Mouse (Mus musculus) embryonic facial prominence, embryonic 15.5 days (tissue): ENCODE measurements at regions not wholly inside any gene's neighbourhood (a gene's known extent, or its start where the extent isn't known, plus 50 kb on each side); places are given as distances from the start of the nearest gene placed in this dataset.

Experiments
- ATAC-seq: fragments of 200-750 bp; cut with Nextera tagmentation; 2 replicates; pipeline ENCODE4 v1.8.0; 2017; ENCODE audit warnings: low read depth, moderate TSS enrichment; ENCODE audit not compliant: insufficient number of reproducible peaks, low FRiP score, low TSS enrichment
- H3K27ac ChIP-seq: fragments of 300-500 bp; sonication (generic); replicated peaks from 2 replicates; pipeline ENCODE4 v1.5.1; 2015; ENCODE audit warnings: mild to moderate bottlenecking, inconsistent platforms
- H3K27me3 ChIP-seq: fragments of 300-500 bp; sonication (generic); 2 replicates; pipeline ENCODE4 v1.6.1; 2015; ENCODE audit warnings: inconsistent platforms
- H3K36me3 ChIP-seq: fragments of 300-500 bp; sonication (generic); 2 replicates; pipeline ENCODE4 v1.6.1; 2015; ENCODE audit warnings: mild to moderate bottlenecking, inconsistent platforms
- H3K4me1 ChIP-seq: fragments of 300-500 bp; sonication (generic); 2 replicates; pipeline ENCODE4 v1.6.1; 2015; ENCODE audit warnings: inconsistent platforms
- H3K4me2 ChIP-seq: fragments of 300-500 bp; sonication (generic); replicated peaks from 2 replicates; pipeline ENCODE4 v1.6.1; 2015; ENCODE audit warnings: mild to moderate bottlenecking, inconsistent platforms
- H3K4me3 ChIP-seq: fragments of 300-500 bp; sonication (generic); replicated peaks from 2 replicates; pipeline ENCODE4 v1.5.1; 2015; ENCODE audit warnings: mild to moderate bottlenecking, inconsistent platforms
- H3K9ac ChIP-seq: fragments of 300-500 bp; sonication (generic); 2 replicates; pipeline ENCODE4 v1.6.1; 2015; ENCODE audit warnings: inconsistent platforms
- H3K9me3 ChIP-seq: fragments of 300-500 bp; sonication (generic); replicated peaks from 2 replicates; pipeline ENCODE4 v1.6.1; 2016; ENCODE audit warnings: inconsistent platforms
- WGBS: fragments of 180-500 bp; shearing (Covaris S2); methylation state at CpG from one replicate; pipeline ENCODE4 v1.1.7; 2015; 5-methylcytosine and 5-hydroxymethylcytosine counted together

DNA sequence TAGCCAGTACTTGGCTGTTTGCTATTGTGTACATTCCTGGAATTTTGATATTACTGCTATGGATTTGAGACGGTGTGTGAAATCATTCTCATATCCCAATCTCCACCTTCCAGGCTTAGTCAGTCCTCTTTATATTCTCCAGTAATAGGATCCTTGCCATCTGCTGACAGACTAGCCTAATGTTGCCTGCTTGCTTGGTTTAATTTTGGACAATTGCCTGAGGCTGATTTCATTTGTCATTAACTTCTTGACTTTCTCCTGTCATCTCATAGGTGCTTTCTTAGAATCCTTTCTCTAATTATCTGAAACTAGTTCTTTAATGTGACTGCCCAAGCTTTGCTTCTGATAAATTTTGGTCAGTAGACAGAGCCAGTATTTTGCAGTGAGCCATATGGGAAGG lies 696.2 kb downstream of the Hace1 start:
- WGBS, result 17% methylated on average over 1 of the region's 1 CpGs
- Histone ChIP-seq H3K36me3 (no peaks in the 10 kb centered on the region), H3K9me3 (no peaks in the 10 kb centered on the region), H3K4me1 (no peaks in the 10 kb centered on the region), H3K27me3 (no peaks in the 10 kb centered on the region), H3K27ac (no peak overlapping the region), H3K4me2 (no peak overlapping the region), H3K4me3 (no peak overlapping the region), H3K9ac (no peak overlapping the region)
- ATAC-seq, result no peak

DNA sequence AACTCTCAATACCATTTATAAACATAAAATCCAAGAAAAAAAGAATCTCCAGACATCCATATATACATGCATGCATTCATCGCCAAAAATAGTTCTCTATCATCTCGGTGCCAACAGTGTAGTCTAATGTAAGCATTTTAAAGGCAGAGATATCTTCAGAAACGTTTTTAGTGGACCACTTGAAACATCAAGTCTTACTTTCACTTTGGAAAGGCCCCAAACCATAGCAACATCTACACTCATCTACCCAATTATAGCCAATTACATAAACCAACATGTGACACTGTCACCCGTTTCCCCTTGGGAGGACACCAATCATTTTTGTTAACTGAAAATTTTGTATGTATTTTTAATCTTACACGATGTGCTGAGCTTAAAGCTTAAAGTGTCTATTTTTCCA lies 716.7 kb downstream of the Hace1 start:
- Histone ChIP-seq H3K27me3 (no peaks in the 10 kb centered on the region), H3K4me3 (no peak overlapping the region), H3K36me3 (no peaks in the 10 kb centered on the region), H3K27ac (no peak overlapping the region), H3K4me2 (no peak overlapping the region), H3K9me3 (no peaks in the 10 kb centered on the region), H3K9ac (no peak overlapping the region), H3K4me1 (no peaks in the 10 kb centered on the region)
- no peak for ATAC-seq
- 67% methylated on average over 5 of the region's 5 CpGs for WGBS

DNA sequence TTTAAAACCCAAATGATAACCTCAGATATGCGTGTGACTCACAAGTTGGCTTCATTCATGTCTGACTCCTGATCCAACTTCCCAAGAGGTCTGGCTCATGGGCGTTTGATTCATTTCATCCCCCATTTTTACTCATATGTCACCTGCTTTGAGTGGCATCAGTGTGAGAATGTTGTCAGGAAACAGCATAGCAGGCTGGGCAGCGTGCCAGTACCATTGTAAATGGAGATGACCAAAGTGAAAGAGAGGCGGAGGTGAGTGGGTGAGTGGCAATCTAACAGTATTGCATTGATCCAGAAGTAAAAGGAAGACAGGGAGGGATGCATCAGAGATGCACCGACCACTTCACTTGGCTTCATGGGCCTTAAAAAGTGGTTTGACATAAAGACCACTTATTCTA lies 720.7 kb downstream of the Hace1 start:
- no peaks in the 10 kb centered on the region for H3K9me3 ChIP-seq
- no peak overlapping the region for H3K4me2 ChIP-seq
- no peak overlapping the region for H3K9ac ChIP-seq
- no peak overlapping the region for H3K27ac ChIP-seq
- ATAC-seq, result no peak
- no peaks in the 10 kb centered on the region for H3K4me1 ChIP-seq
- no peaks in the 10 kb centered on the region for H3K36me3 ChIP-seq
- WGBS, result 65% methylated on average over 5 of the region's 5 CpGs
- H3K27me3 ChIP-seq, result no peaks in the 10 kb centered on the region
- H3K4me3 ChIP-seq, result no peak overlapping the region

DNA sequence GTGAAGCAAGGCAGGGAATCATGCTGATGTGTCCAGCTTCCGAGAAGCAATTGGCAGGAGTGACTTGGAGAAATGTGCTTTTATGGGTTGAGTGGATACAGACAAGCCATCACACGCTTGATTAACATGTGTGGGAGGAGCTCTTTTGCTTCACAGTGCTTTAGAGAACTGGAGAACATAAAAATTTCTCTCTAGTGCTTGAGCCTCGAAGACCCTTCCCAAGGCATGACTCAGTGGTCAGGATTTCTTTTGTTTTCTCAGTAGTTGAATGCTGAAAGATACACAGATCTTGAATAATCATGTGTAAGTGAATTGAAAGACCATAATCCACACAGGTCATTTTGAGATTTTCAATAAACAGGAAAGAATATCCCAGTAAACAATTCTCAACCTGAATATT lies 721.9 kb downstream of the Hace1 start:
- Histone ChIP-seq H3K4me2 (no peak overlapping the region), H3K4me1 (no peaks in the 10 kb centered on the region), H3K27ac (no peak overlapping the region), H3K4me3 (no peak overlapping the region), H3K9me3 (no peaks in the 10 kb centered on the region), H3K9ac (no peak overlapping the region), H3K36me3 (no peaks in the 10 kb centered on the region), H3K27me3 (no peaks in the 10 kb centered on the region)
- no peak for ATAC-seq
- WGBS, result 50% methylated on average over 3 of the region's 3 CpGs

DNA sequence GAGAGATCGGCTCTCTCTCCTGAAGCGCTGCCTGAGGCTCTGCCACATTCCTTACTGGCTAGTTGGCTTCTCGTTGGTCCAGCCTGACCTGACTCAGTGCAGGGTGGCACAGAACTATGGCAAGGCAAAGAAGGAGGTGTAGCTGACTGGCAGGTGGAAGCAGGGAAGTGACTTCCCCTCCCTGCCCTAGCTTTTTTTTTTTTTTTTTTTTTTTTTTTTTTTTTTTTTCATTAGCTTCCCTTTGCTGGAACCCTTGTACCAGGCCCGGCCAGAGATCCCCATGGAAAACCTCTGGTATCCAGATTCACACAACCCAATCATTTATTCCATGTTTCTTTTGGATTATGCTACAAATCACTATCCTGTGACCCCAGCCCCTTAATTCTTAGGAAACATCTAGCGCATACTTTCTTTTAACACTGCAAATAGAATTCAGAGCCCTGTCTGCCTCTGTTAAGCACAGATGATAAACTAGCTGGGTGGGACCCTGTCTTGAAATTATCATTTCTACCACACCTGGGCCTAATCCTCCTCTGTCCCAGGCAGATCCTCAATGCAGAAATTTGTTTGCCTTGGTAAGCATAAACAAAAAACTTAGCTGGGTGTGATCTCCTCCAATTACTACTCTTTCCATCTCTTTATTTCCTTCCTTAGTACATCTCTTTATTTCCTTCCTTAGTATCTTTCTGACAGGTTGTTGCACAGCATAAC lies 742.9 kb downstream of the Hace1 start:
- no peak for ATAC-seq
- Histone ChIP-seq H3K4me3 (no peak overlapping the region), H3K27me3 (no peaks in the 10 kb centered on the region), H3K36me3 (no peaks in the 10 kb centered on the region), H3K4me1 (no peaks in the 10 kb centered on the region), H3K27ac (no peak overlapping the region), H3K4me2 (no peak overlapping the region), H3K9ac (no peak overlapping the region), H3K9me3 (no peaks in the 10 kb centered on the region)
- WGBS, result 80% methylated on average over 5 of the region's 5 CpGs

DNA sequence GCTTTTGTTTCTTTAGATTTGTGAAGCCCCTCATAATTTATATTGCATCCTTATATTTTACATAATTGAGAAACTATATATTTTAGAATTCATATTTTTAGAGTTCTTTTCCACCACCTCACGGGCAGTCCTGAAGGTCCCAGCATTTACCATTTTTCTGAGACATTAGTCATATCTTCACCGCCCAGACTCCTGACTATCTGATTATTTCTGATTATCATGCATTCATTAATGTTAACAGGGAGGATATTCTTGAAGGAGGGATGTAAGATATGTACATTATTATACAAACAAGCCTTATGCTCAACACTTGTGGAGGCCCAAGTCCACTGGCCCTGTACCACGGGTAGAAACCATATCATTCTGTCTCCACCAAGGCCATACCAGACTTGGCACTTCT lies 743.4 kb downstream of the Hace1 start:
- Histone ChIP-seq H3K27ac (no peak overlapping the region), H3K9ac (no peak overlapping the region), H3K4me3 (no peak overlapping the region), H3K9me3 (no peaks in the 10 kb centered on the region), H3K36me3 (no peaks in the 10 kb centered on the region), H3K27me3 (no peaks in the 10 kb centered on the region), H3K4me1 (no peaks in the 10 kb centered on the region), H3K4me2 (no peak overlapping the region)
- 90% methylated on average over 3 of the region's 3 CpGs for WGBS
- no peak for ATAC-seq

DNA sequence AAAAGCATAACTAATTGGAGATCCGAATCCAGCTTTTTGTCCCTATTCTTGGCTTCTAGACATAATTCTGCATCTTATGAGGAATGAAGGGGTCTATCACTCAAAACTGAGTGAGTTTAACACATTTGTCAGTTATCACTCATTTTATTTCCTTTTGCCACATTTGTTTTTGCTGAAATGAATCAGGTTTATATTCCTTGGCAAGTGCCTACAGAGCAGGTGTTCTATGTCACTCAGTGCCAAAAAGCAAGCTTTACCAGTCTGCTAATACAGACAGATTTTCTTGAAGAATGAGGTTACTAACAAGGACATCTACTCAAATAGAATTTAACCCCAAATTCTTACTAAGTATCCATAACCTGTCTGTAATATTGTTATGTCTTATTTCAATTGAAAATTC lies 751.4 kb downstream of the Hace1 start:
- H3K9me3 ChIP-seq, result no peaks in the 10 kb centered on the region
- H3K4me1 ChIP-seq, result no peaks in the 10 kb centered on the region
- no peaks in the 10 kb centered on the region for H3K36me3 ChIP-seq
- WGBS, result 74% methylated on average over 1 of the region's 1 CpGs
- no peaks in the 10 kb centered on the region for H3K27me3 ChIP-seq
- no peak overlapping the region for H3K9ac ChIP-seq
- no peak overlapping the region for H3K27ac ChIP-seq
- no peak overlapping the region for H3K4me2 ChIP-seq
- H3K4me3 ChIP-seq, result no peak overlapping the region
- ATAC-seq, result no peak

DNA sequence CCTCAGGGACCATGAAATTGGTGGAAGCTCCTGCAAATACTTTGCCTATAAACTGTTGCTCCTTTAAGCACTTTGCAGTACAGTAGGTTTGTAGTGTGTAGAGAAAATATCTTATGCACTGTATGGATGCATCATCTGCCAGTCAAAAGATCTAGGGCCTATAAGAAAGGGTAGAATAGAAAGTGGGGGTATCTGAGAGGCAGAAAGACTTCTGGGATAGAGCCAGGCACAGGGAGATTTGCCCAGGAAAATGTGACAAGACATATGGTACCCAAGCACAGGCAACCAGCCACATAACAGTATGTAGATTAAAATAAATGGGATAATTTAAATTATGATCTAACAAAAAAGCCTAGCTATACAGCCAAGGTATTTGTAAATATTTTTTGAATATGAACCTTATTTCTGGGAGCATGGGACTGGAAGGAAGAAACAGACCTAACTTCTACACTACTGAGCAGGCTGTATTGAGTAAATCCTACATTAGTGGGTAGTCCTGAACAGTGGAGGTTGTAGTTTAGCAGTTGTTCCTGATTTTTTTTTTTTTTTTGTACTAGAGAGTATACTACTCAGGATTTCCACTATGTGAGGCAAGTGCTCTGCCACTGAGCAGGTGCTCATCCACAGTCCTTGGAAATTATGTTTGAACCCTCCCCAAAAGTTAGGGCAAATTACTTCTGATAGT lies 754.1 kb downstream of the Hace1 start:
- Histone ChIP-seq H3K9me3 (no peaks in the 10 kb centered on the region), H3K4me3 (no peak overlapping the region), H3K36me3 (no peaks in the 10 kb centered on the region), H3K27ac (no peak overlapping the region), H3K9ac (no peak overlapping the region), H3K27me3 (no peaks in the 10 kb centered on the region), H3K4me1 (no peaks in the 10 kb centered on the region), H3K4me2 (no peak overlapping the region)
- ATAC-seq, result no peak

DNA sequence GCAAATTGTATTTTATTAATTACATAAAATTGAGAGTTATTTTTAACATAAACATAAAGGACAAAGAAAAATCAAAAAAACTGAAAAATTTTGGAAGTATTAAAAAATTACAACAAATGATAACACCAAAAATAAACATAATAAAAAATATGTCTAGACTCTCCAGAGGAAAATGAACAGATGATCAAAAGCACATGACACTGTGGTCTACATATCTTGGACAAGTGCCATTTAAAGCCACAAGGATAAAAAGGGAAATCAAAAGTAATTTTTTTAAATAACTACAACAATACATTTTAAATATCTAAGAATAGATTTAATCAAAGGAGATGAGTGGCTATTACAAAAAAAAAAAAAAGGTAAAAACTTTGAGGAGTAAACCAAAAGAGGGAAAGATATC lies 755.6 kb downstream of the Hace1 start:
- Histone ChIP-seq H3K4me1 (no peaks in the 10 kb centered on the region), H3K27ac (no peak overlapping the region), H3K36me3 (no peaks in the 10 kb centered on the region), H3K4me3 (no peak overlapping the region), H3K9ac (no peak overlapping the region), H3K9me3 (no peaks in the 10 kb centered on the region), H3K27me3 (no peaks in the 10 kb centered on the region), H3K4me2 (no peak overlapping the region)
- ATAC-seq, result no peak

DNA sequence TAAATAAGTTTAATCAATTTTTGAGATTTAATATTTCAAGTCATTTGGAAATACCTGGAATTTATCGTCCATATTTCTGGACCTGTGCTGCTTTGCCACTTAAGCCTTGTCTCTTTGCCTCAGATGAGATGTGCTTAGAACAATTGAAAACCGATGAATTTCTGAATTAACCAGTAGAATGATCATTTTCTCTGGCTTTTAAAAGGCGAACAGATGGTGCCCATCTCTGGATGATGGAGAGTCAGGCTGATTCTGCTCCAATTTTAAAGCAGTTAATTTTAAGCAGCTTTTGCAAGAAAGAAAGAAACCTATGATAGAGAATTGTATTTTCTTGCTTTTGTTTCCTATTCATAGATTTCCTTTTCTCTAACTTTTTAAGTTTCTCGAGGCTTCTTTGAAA lies 767.7 kb downstream of the Hace1 start:
- ATAC-seq, result no peak
- no peaks in the 10 kb centered on the region for H3K36me3 ChIP-seq
- no peaks in the 10 kb centered on the region for H3K27me3 ChIP-seq
- no peak overlapping the region for H3K4me3 ChIP-seq
- H3K9me3 ChIP-seq, result no peaks in the 10 kb centered on the region
- H3K27ac ChIP-seq, result no peak overlapping the region
- H3K4me2 ChIP-seq, result no peak overlapping the region
- no peak overlapping the region for H3K9ac ChIP-seq
- 63% methylated on average over 4 of the region's 4 CpGs for WGBS
- no peaks in the 10 kb centered on the region for H3K4me1 ChIP-seq

DNA sequence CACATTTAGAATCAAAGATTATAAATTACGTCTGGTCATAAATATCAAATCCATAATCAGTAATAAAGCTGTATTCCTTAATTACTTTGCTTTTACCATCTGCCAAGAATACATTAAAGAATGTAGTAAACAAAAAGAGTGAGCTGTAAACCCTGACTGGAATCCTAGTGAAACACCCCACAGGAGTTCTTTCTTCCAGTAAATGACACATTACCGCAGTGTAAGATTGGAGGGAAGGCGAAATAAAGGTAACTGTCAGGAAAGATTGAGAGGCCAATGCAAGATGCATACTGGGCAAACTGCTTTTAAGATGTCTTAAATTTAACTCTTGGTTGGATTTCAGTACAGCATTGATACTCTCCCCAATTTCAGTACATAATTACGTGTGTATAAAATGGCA lies 772.0 kb downstream of the Hace1 start:
- 66% methylated on average over 4 of the region's 4 CpGs for WGBS
- no peak for ATAC-seq
- Histone ChIP-seq H3K9me3 (no peaks in the 10 kb centered on the region), H3K9ac (no peak overlapping the region), H3K27ac (no peak overlapping the region), H3K36me3 (no peaks in the 10 kb centered on the region), H3K4me2 (no peak overlapping the region), H3K4me3 (no peak overlapping the region), H3K4me1 (no peaks in the 10 kb centered on the region), H3K27me3 (no peaks in the 10 kb centered on the region)

DNA sequence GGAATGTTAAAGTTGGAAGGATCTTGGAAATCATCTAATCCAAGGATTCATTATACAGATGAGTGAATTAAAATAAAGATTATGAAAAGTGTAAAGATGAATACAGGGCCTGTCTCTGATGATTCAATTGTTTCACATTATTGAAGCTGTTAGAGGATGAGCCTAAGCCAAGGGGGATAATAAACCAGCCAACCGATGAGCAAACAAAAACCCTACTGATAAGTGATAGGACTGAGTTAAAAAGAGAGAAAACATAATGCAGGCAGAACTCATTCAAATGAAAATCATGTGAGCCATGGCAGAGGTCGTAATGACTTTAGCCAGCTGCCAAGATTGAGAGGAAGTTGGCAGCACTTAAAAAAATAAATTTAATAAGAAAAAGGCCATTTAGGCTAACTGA lies 772.6 kb downstream of the Hace1 start:
- Histone ChIP-seq H3K4me3 (no peak overlapping the region), H3K9me3 (no peaks in the 10 kb centered on the region), H3K4me1 (no peaks in the 10 kb centered on the region), H3K27me3 (no peaks in the 10 kb centered on the region), H3K27ac (no peak overlapping the region), H3K9ac (no peak overlapping the region), H3K36me3 (no peaks in the 10 kb centered on the region), H3K4me2 (no peak overlapping the region)
- no peak for ATAC-seq
- WGBS, result 31% methylated on average over 2 of the region's 2 CpGs
